Mouse (Mus musculus) urinary bladder, postnatal 25 days (tissue): ENCODE data around the gene Cckar.
"Not testable (repeated sequence)": the region's sequence is repeated elsewhere in the genome, so short reads cannot be mapped to it uniquely, and the experiment has no call there.

ENCODE experiments used
- DNase-seq: peaks from one replicate; pipeline ENCODE4 v3.0.0; 2022; ENCODE audit warnings: low spot score

The Cckar gene

DNA sequence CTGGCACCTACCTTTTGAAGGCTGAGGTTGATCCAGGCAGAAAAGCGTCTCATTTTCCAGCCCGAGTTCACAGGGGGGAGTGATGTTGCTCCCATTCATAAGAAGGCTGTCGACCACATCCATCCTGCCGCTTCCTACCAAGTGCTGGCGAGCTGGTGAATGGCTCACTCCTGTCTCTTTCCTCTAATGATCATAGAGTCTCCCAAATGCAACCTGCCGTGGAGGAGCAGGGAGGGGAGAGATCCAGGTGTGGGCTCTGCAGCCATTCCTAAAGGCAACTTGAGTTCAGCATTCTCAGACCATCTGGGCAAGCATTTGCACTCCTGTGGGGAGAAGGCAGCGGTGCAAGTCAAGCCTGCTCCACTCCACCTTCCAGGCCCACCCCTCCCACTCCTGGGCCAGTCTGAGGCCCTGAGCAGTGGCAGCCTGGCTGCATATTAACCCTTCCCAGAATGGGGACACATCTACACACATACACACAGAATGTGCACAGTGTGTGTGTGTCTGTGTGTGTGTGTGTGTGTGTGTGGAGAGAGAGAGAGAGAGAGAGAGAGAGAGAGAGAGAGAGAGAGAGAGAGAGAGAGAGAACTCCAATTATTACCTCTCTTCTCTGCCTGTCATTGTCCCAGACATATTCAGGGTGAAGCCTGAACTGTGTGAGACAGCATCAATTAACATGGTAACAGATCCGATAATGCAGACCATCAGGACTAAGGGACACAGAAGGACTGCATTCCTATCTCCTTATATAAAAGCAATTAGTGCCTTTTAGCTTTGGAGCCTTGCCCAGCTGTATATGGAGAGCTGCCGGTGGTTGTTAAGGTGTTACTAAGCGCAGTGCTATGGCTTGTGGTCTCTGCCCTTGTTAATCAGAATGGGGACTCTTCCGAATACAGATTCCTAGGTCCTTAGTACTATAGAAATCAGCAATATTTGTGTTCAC, at the start of gene Cckar:
Gene Cckar, minus strand, starts transcription at position 471 of the 943 bp plus-strand sequence.
- no peak for DNase-seq

DNA sequence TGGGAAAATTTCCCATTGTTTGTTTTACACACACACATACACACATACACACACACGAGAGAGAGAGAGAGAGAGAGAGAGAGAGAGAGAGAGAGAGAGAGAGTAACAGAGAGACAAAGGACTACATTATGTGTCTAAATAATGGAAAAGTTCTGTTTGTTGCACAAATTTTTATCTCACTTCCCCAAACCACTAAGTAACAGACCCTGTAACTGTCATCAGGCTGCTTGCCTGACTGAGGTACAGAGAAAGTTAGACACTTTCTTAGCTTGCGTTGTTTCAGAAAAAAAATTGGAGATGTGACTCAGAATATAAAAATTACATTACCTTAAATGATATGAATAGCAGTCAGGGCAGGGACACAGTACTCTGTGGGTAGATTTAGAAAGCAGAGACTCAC, 36.6 kb upstream of the Cckar start:
- no peak for DNase-seq

DNA sequence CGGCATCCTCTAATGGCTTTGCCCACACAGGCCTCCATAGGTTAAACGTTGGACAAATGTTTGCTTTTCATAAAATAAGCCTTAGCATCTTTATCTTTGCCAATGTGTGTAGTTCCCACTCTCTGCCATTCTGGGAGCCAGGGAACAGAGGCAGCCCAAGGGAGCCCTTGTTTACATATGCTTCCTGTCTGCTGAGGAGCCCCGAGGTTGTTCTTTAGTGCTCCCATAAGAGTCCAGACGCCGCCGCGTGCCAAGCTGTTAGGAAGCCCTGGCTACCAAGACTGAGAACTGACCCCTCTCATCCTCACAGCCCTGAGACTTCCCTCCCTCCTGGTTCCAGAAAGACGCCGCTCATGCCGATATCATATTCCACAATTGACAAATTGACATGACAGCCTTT, 25.4 kb upstream of the Cckar start:
- DNase-seq = no peak

DNA sequence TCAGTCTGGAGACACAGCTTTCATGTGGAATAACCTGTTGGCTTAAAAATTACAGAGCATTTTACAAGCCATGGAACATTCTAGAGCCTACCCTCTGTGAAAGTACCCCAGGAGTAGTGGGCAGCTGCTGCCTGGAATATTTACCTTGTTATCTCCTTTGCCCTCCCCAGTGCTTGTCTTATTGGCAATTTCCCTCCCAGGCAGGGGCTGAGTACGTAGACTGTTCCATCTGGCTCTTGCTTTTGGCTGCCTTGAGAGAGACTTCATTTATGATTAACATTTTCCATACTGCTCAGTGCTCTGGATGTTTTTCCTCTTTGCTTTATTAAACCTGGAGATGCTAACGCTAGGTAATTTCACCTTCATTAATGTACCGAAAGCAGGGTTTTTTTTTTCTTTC, 20.1 kb upstream of the Cckar start:
- DNase-seq = no peak

GRCm38 (mm10) chr5:53726011-53726410, 18.5 kb upstream of the Cckar start:
- DNase-seq = no peak

- DNase-seq = no peak
Observed at GRCm38 (mm10) chr5:53716462-53716861, 9.0 kb upstream of the Cckar start.

- DNase-seq = no peak
Observed at GRCm38 (mm10) chr5:53711277-53711676, 3.8 kb upstream of the Cckar start.

- no peak for DNase-seq
Observed at GRCm38 (mm10) chr5:53708191-53708590, 686 bp upstream of the Cckar start.

DNA sequence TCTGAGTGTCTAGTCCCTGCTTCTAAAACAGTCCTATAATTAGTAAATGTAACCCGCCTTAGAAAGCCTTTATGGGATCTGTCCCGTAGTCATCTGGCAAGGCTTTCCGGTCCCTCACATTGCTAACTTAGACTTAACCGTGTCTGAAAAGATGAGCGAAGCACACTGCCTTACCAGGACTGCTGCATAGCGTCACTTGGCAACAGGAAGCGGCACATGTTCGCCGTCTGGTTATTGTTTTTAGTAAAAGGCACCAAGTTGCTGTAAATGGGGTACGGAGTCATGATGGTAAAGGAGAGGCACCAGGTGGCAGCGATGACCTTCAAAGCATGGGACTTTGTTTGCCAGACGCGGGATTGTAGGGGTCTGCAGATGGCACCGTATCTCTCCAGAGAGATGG, 4.8 kb downstream of the Cckar start:
- DNase-seq = no peak

- DNase-seq = no peak
Observed at GRCm38 (mm10) chr5:53697794-53698193, 9.7 kb downstream of the Cckar start.

- no peak for DNase-seq
Observed at GRCm38 (mm10) chr5:53696701-53697100, 10.8 kb downstream of the Cckar start.

- DNase-seq = no peak
Observed at GRCm38 (mm10) chr5:53692662-53693061, 14.8 kb downstream of the Cckar start.

DNA sequence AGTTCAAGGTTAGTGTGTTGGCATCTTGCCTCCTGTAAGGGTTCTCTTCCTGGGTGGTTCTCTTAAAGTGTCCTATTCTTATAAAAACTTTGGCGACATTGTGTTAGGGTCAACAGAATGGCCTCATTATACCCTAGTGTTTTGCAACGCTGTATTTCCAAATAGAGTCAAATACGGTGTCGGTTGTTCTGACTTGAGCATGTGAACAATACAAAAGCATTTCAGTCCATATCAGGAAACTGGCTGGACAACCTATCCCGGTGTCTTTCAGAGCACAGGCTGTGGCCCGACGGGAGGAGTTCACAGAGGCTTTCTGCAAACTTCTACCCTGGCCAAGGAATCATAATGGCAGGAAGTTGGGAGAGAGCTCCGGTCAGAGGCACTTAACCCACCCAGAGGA, 15.4 kb downstream of the Cckar start:
- DNase-seq = no peak

GRCm38 (mm10) chr5:53691577-53691976, 15.9 kb downstream of the Cckar start:
- DNase-seq = no peak

GRCm38 (mm10) chr5:53688326-53688725, 19.2 kb downstream of the Cckar start:
- DNase-seq = no peak

DNA sequence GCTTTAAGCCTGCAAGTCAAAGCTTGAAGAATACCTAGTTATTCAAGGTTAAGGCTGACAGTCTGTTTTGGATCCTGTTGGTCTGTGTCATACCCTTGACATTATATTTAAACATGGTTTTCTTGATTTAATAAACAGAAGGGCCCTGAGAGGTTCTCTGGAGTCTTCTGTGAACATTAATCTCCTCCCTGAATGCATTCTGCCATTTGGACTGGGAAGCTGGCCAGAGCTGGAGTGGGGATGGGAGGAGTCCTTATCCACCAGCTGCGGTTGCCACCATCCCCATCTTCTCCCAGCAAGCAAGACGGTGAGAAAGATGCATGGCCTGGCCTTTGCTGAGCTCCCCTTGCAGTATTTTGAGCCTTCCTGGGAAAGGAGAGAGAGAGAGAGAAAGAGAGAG, 21.1 kb downstream of the Cckar start:
- DNase-seq = no peak

DNA sequence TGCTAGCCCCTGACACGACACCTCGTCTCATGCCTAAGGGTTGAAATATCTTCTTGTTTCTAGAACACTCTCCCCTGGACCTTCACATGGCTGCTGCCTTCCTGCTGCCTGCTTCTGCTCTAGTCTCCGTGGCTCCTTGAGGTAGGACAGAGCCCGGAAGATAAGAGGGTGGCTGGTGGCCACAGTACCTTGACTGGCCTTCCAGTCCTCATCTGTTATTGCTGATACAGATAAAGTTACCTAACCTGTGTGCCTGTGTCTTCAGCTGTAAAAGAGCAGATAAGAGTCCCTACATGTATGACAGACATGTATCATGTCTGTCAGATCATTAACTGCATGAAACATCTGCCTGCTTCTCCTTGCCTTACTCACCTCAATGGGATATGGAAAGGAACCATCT, 21.9 kb downstream of the Cckar start:
- DNase-seq = no peak

GRCm38 (mm10) chr5:53684417-53684816, 23.1 kb downstream of the Cckar start:
- DNase-seq = no peak

GRCm38 (mm10) chr5:53683916-53684315, 23.6 kb downstream of the Cckar start:
- no peak for DNase-seq

- DNase-seq = no peak
Observed at GRCm38 (mm10) chr5:53679651-53680050, 27.9 kb downstream of the Cckar start.

DNA sequence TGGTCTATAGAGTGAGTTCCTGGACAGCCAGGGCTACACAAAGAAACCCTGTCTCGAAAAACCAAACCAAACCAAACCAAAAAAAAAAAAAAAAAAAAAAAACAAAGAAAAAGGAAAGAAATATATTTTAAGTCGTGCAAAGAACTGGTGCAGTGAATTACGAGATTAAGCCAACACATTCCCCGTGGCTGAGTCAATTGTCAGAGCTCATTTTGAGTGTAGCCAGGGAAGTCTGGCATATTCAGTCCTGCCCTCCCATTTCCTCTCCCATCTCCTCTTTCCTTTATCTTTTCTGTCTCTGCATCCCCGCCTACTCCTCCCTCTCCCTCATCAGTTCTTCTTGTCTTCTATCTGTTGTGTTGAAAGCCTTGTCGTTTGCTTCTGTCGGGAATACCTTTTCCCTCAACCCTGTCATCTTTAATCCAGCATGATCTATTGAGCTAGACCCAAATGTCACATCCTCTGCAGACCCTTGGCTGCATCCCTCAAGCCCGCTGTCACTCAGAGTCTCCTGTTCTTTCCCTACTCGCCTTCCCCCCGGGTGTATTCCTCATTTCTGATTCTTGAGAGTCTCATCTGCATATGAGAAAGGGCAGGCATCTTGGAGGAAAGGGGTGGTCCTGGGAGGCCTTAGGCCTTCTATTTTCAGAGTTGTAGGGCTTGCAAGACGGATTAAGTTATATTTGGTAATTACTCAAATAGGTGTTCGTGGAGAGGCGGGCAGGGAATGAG, 29.3 kb downstream of the Cckar start:
- DNase-seq = no peak

DNA sequence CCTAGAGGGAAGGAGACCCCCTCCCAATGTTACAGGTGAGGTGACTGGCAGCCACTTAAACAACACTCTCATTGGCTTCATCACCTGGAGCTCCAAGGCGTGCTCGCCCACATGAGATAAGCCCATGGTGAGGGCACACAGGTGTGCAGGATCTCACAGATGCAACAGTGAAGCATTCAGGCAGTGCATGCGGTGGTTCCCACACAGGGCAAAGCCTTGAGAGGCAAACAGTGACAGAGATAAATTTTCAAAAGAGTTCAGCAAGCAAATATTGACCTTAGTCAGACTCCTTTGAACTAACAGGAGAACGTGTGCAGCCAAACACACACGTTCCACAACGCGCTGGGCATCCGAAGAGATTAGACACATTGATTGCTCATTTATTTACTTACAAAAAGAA, 30.8 kb downstream of the Cckar start:
- no peak for DNase-seq

- DNase-seq = not testable (repeated sequence)
Observed at GRCm38 (mm10) chr5:53673493-53674150, 33.9 kb downstream of the Cckar start.
